In genomic region chr5:12937052-12937451, GRCm38 (mm10) we compare ENCODE assay signal across 18 mouse cellular contexts.
DNase-seq lines count a peak whose midpoint lies in the region; ATAC-seq and TF ChIP-seq lines count a peak whose summit lies in the region.
"Had no signal": no experiment of that assay in that cellular context is flagged by ENCODE, and none has a peak within 500 bp of the region (broad histone marks: within the 10 kb centered on the region; RNA-seq: fewer than 3 reads in every experiment).

No protein-coding gene starts in this region.

- ATAC-seq in kidney, embryonic 16.5 days (ENCODE audit: low FRiP score, low TSS enrichment), result peak; percentile 27; the same call in 1 of the 2 replicates
- no peak for ATAC-seq in kidney, embryonic 15.5 days (replicated peaks; ENCODE audit: low FRiP score)
- 0 out of 2 replicates have a peak, but pooled peaks have one; percentile 11 for ATAC-seq in megakaryocyte progenitor cell, adult 5-6 weeks (replicated peaks; ENCODE audit: poor library complexity)
- no peak for ATAC-seq in frontal cortex, adult (ENCODE audit: low TSS enrichment)
- ATAC-seq: forebrain, embryonic 16.5 days had no signal

- no peaks in the 10 kb centered on the region for H3K4me1 ChIP-seq in kidney, embryonic 16.5 days (ENCODE audit: insufficient read depth, low read length)
- H3K4me1 ChIP-seq in kidney, embryonic 15.5 days, result no peaks in the 10 kb centered on the region
- H3K4me1 ChIP-seq: heart, embryonic 12.5 days had no signal

- no peaks in the 10 kb centered on the region for H3K27me3 ChIP-seq in kidney, embryonic 16.5 days (ENCODE audit: insufficient read depth, low read length)
- no peaks in the 10 kb centered on the region for H3K27me3 ChIP-seq in kidney, embryonic 15.5 days
- H3K27me3 ChIP-seq: heart, embryonic 12.5 days; limb, embryonic 13.5 days had no signal

- intact Hi-C loops in gastrocnemius, adult 2 months (cut with DNase I), result no loop called here
- intact Hi-C loops in gastrocnemius, postnatal 14 days (cut with DNase I; ENCODE audit: low total_unique reads), result no loop called here

- peak; percentile 11 for DNase-seq in gastrocnemius, adult 2 months
- no peak for DNase-seq in gastrocnemius, postnatal 14 days
- peak; percentile 12 for DNase-seq in brain, embryonic 14.5 days (ENCODE audit: low read depth)
- no peak for DNase-seq in right cerebral cortex, adult 2 months (ENCODE audit: low spot score in 2 of 2)
- DNase-seq: B cell, adult 2 months; gastrocnemius, postnatal 10 days; lung, postnatal 10 days; right cerebral cortex, adult 18-20 months; thymus, postnatal 14 days had no signal

- no peaks in the 10 kb centered on the region for H3K9me3 ChIP-seq in kidney, embryonic 16.5 days (ENCODE audit: low read length)
- no peaks in the 10 kb centered on the region for H3K9me3 ChIP-seq in kidney, embryonic 15.5 days (replicated peaks)
- H3K9me3 ChIP-seq: heart, embryonic 12.5 days; limb, embryonic 13.5 days had no signal

- TF ChIP-seq POLR2A in brain, embryonic 14.5 days (IDR thresholded peaks at IDR 0.05; ENCODE audit: borderline replicate concordance, extremely low read depth, insufficient read depth, insufficient read length, poor library complexity, severe bottlenecking), result no peak

- H3K9ac ChIP-seq in kidney, embryonic 16.5 days (replicated peaks; ENCODE audit: low read length), result no peak overlapping the region
- H3K9ac ChIP-seq in kidney, embryonic 15.5 days, result no peak overlapping the region
- H3K9ac ChIP-seq: heart, embryonic 12.5 days; limb, embryonic 13.5 days; liver, embryonic 14.5 days had no signal

- H3K27ac ChIP-seq in gastrocnemius, adult 2 months, result no peak overlapping the region
- H3K27ac ChIP-seq in kidney, embryonic 16.5 days (ENCODE audit: low read length), result no peak overlapping the region
- no peak overlapping the region for H3K27ac ChIP-seq in kidney, embryonic 15.5 days
- H3K27ac ChIP-seq: limb, embryonic 13.5 days; liver, embryonic 14.5 days had no signal

- no peak overlapping the region for H3K4me3 ChIP-seq in gastrocnemius, adult 2 months
- no peak overlapping the region for H3K4me3 ChIP-seq in kidney, embryonic 16.5 days (ENCODE audit: low read length)
- no peak overlapping the region for H3K4me3 ChIP-seq in kidney, embryonic 15.5 days (replicated peaks)
- H3K4me3 ChIP-seq: erythroblast, embryonic 14.5 days; heart, embryonic 12.5 days; limb, embryonic 13.5 days had no signal

- TF ChIP-seq CTCF in gastrocnemius, adult 2 months (IDR thresholded peaks at IDR 0.05), result no peak
- no peak for TF ChIP-seq CTCF in brain, embryonic 14.5 days (IDR thresholded peaks at IDR 0.05; ENCODE audit: borderline replicate concordance, extremely low read depth, insufficient read depth, insufficient read length)

- H3K36me3 ChIP-seq in kidney, embryonic 16.5 days (ENCODE audit: insufficient read depth, low read length), result no peaks in the 10 kb centered on the region
- H3K36me3 ChIP-seq in kidney, embryonic 15.5 days, result no peaks in the 10 kb centered on the region
- H3K36me3 ChIP-seq: heart, embryonic 12.5 days; limb, embryonic 13.5 days had no signal

- WGBS in kidney, embryonic 16.5 days, result 44% methylated on average over 5 of the region's 5 CpGs
- WGBS in kidney, embryonic 15.5 days, result 52% methylated on average over 5 of the region's 5 CpGs

- no peak overlapping the region for H3K4me2 ChIP-seq in kidney, embryonic 16.5 days (replicated peaks; ENCODE audit: low read depth, low read length)
- H3K4me2 ChIP-seq in kidney, embryonic 15.5 days, result no peak overlapping the region
- H3K4me2 ChIP-seq: heart, embryonic 12.5 days; limb, embryonic 13.5 days had no signal

Comparison
In these comparisons a context has a peak if more than half of its experiments do, and no peak if none do; other contexts are left out.
1. DNase-seq: peak in gastrocnemius, adult 2 months (single experiment) and brain, embryonic 14.5 days (single experiment); none in gastrocnemius, postnatal 14 days (single experiment) and right cerebral cortex, adult 2 months (0 of 2).
2. ATAC-seq: peak in kidney, embryonic 16.5 days (single experiment) and megakaryocyte progenitor cell, adult 5-6 weeks (single experiment); none in kidney, embryonic 15.5 days (single experiment) and frontal cortex, adult (single experiment).